Mouse (Mus musculus) adrenal gland, adult 18-20 months (tissue): Measurements from ENCODE around the gene Aox1. TPM values are rescaled to one million over a fixed set of nuclear protein-coding genes. Genes with fewer than 3 reads are reported as not detected.
A peak's percentile ranks its signal among the peaks of the same experiment; 100 is the strongest.
"Not testable (repeated sequence)": the region's sequence is repeated elsewhere in the genome, so short reads cannot be mapped to it uniquely, and the experiment has no call there.

ENCODE experiments used
- DNase-seq, 2 experiments: peaks; one replicate each; pipeline ENCODE4 v3.0.0; 2021 to 2022; ENCODE audit warnings: low spot score in 2 of 2
- long read RNA-seq, 2 experiments: library from polyadenylated mRNA; stranded (forward); transcript quantifications; one replicate each; pipeline ENCODE4 v2.0.0; 2021
- total RNA-seq, 2 experiments: library from RNA; stranded (reverse); gene quantifications; 1 replicate in 1 of 2; 2 replicates in 1 of 2; pipeline ENCODE4 v1.2.3; 2021

Gene Aox1
- 10 to 100 TPM; 54.0 to 59.3 TPM for total RNA-seq
- long read RNA-seq, experiment 1, full-length matches to known transcripts = 11 of 24 reads
- long read RNA-seq, experiment 1, partial matches to known transcripts = 12 of 24 reads
- long read RNA-seq, experiment 1, other reads (novel, unspliced or antisense) = 1 of 24 reads
- long read RNA-seq, experiment 2, full-length matches to known transcripts = 9 of 57 reads
- long read RNA-seq, experiment 2, partial matches to known transcripts = 43 of 57 reads
- long read RNA-seq, experiment 2, other reads (novel, unspliced or antisense) = 5 of 57 reads

DNA sequence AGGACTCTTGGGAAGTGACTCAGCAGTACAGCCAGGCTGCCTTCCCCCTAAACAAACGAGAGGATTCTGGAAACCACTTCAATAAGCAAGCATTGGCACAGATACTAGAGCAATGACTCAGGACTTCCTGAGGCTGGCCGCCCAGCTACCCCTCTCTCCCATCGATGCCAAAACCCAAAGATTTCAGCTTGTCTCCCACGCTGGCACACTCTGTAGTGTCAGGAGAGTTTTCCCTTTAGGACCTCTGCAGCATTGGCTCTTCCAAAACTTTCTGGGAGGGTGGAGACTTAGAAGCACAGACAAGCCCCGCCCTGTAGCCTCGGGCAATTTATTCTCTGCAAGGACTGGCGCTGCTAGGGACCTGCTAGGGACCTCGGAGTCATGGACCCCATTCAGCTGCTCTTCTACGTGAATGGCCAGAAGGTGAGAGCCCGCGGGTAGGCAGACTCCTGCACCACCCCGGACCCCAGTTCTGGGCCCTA lies at the start of gene Aox1:
Gene Aox1, plus strand, starts transcription at position 296 of the 482 bp plus-strand sequence.
- DNase-seq = peak; percentile 52 to 60

GRCm38 (mm10) chr1:57989052-57989600 lies 40.6 kb upstream of the Aox1 start:
- DNase-seq = no peak

- no peak for DNase-seq
Observed at GRCm38 (mm10) chr1:57991277-57991676, 38.5 kb upstream of the Aox1 start.

DNA sequence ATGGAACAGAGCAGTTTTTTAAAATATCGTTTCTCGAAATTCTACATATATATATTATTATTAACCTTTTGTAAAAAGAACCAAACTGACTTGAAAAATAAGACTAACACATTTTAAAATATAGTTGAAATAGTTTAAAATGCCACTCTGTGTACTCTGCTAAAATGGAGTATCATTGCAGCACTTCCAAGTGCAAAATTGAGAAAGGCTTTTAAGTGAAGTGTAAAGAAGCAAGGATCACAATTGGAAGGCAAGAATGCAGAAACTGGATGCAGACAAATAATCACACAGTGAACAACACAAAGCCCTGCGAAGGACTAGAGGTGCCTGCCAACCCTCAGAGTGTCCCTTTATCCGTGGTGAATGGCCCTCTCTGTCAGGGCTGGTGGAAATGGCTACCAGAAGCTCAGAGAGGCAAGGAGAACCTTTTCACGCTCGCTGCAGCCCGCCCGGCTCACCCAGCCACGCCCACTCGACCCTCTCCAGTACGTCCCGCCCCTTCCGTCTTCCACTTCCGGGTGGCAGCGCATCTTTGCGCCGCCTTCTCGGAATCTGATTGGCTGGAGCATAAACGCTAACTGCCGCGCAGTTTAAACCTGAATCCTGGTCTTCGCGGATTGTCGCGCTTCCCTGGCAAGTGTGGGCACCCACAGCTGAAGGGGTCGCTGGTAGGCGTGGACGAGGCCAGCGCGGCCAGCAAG lies 34.1 kb upstream of the Aox1 start, which contains the start of gene Sgo2a:
Gene Sgo2a, plus strand, starts transcription at position 540 of the 701 bp plus-strand sequence.
- peak; percentile 81 to 86 for DNase-seq

DNA sequence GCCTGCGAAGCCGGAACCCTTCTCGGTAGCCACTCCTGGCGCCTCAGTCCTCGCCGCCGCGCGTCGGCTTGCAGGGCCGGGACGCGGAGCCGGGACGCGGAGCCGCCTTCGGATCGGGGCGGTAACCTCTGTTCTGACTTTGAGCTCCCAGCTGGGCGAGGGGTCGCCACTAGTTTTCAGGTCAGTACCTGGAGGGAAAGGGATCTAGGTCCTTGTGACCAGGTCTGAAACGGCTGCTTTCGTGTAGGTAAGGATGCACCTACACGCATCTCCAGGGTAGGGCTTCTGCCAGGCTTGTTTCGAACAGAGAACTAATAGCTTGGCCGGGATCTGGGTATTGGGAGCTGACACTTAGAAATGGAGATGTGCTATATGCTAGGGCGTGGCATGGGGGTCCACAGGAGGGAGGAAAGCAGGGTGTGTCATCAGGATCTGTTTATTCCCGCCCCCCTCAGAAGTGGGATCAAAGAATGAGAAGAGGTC lies 33.6 kb upstream of the Aox1 start:
- DNase-seq = no peak

- DNase-seq = no peak
Observed at GRCm38 (mm10) chr1:57998146-57998545, 31.6 kb upstream of the Aox1 start.

- not testable (repeated sequence) for DNase-seq
Observed at GRCm38 (mm10) chr1:58006388-58006787, 23.3 kb upstream of the Aox1 start.

- DNase-seq = no peak
Observed at GRCm38 (mm10) chr1:58018856-58019255, 10.9 kb upstream of the Aox1 start, which contains the start of gene Kctd18. Gene Kctd18 (minus strand): TSS chr1:58018956.

DNA sequence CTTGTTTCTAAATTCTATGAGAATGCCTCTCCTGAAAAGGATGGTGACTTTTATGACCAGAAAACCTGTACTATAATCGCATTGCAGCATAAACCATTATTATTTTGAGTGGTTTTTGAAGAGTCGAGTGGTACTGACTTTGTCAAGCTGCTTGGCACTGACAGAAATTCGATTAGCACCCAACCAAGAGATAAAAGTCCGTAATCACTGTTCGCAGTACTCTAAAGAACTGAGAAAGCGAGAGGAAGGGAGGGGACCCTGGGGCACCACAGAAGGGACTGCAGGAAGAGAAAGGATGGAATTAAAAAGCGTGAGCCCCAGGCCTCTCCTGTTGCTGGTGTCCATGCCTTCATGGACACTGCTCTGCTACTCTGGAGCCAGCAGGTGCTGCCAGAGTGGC lies 2.0 kb upstream of the Aox1 start:
- no peak for DNase-seq

DNA sequence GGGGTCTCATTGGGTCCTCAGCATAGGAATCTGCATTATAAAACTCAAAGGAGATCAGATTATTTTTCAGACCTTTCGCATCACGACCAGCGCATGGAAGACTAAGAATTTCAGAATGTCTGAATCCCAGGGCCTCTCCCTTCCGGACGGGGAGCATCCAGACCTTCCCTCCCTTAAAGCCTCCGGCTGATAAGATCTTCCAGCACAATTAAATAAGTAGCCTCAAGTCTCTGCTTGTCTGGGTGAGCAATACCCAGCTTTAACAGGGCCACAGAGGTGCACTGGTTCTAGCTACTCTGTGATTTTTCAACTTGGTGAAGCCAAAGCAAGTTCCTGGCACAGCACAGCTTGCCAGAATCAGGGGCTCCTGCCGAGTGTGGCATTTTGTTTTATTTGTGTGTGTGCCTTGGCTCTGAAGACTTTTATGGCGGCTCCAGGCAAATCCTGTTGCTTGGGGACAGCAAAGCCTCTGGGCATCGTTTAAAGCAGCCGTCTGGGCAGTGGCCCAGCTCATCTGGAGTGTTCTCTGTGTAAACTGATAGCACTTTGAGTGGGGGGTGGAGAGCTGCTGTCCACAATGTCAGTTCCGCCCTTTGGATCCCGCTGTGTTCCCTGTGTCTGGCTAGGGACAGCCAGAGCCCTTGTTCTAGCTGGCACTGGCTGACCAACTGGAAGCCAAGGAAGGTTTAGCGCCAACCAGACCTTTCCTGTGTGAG lies 583 bp downstream of the Aox1 start:
- peak; percentile 33 to 49 for DNase-seq

GRCm38 (mm10) chr1:58031160-58031769 lies 1.5 kb downstream of the Aox1 start:
- DNase-seq = peak; percentile 40 to 56

GRCm38 (mm10) chr1:58037306-58037705 lies 7.6 kb downstream of the Aox1 start:
- DNase-seq = not testable (repeated sequence)

- DNase-seq = no peak
Observed at GRCm38 (mm10) chr1:58045076-58045475, 15.3 kb downstream of the Aox1 start.

DNA sequence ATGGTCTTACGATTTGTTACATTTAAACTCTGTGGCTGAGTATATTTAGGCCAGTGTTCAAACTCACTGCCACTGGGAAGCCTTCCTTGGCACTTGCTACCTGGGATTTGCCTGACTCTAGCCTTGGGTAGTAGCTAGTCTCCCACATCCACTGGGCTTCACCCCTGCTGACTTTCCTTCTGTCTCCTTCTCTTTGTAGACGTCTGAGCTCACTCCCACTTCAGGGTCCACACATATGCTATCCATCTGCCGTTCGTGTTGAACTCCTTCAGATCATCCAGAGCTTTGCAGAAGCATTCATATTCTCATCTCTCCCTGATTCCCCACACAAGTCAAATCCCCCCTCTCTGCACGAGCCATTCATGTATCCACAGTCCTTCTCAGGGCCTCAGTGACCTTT lies 15.8 kb downstream of the Aox1 start:
- DNase-seq = no peak

DNA sequence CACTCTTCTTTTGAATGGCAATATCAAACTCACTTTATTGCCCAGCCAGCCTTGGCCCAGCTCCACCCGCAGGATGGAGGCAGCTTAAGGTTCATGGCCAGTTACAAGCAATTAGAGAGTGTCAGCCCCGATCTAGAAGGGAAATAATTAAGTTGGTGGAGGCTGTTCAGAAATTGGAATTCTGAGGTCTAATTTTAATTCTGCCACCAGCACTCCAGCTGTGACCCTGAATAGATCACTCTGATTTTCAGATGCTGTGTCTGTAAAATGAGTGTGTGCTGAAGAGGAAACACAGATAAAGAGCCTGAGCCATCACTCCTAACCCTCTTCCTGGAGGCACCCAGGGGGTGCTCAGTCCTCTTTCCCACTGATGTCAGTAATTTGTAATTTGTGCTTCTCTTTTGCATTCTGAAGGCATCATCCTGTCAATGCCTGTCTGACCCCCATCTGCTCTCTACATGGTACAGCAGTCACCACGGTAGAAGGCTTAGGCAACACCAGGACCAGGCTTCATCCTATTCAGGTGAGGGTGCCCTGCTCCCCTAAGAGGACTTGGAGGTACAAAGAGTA lies 17.1 kb downstream of the Aox1 start:
- DNase-seq = no peak

GRCm38 (mm10) chr1:58049126-58049525 lies 19.4 kb downstream of the Aox1 start:
- DNase-seq = no peak

- DNase-seq = no peak
Observed at GRCm38 (mm10) chr1:58055598-58055997, 25.9 kb downstream of the Aox1 start.

DNA sequence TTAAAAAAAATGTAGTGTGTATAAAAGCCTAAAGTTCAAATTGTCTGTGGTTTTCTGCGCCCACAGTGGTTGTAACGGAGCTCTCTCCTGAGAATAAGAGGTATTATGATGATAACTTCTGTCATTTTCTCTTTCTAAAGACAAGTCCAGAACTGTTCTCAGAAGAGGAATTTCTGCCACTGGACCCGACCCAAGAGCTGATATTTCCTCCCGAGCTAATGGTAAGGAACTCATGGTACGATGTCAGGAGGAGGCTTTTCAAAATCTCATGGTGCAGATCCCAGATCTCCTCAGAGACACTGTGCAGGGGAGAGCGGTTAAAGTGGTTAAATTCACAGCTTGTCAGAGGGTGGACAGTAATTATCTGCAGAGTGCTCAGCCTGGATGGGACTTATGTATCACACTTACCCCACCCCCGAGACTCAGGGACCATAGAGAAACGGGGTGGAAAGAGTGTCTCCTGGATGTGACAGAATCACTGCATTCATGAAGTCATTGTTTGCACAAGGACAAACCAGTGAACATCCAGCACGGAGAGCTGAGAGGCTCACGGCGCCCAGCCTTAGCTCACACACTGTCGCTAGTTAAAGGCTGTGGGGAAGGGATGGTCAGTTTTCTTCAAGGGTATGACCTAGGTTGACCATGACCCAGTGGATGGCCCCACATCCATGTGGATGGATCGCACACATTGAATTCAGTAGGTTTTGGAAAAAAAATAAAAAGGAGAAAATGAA lies 26.5 kb downstream of the Aox1 start:
- DNase-seq = no peak

GRCm38 (mm10) chr1:58056939-58057338 lies 27.2 kb downstream of the Aox1 start:
- no peak for DNase-seq

DNA sequence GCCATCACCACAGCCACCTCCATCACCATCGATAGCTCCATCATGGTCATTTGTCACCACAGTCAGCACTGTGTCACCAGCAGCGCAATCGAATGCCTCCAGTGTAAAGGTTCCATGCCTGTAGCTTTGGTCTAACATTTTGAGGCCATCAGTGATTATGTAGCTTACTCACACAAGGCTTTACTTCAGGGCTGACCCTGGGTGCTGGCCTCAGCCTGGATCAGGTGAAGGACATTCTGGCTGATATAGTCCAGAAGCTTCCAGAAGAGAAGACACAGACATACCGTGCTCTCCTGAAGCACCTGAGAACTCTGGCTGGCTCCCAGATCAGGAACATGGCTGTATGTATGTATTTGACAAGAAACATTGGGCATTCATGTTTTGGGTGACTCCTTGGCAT lies 29.1 kb downstream of the Aox1 start:
- no peak for DNase-seq
